ENCODE assay signal across 28 mouse cellular contexts in the genomic region with DNA sequence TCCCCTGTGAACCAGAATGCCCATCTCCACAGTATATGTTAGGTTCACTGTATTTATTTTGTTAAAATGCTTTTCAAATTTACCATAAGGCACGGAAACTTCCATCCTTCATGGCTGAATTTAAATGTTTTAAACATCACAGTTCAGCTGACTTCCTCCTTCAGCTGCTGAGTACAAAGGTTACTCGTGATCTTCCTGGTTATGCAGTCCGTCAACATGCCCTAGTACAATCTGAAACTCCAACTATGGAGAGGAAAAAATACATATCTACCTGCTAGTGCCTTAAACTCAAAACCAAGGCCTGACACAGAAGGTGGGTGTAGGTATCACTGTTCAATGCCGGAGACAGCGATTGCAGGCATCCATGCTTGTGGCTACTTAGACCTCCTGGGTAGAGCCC.
DNase-seq lines count a peak whose midpoint lies in the region; ATAC-seq and TF ChIP-seq lines count a peak whose summit lies in the region.
"Had no signal": no experiment of that assay in that cellular context is flagged by ENCODE, and none has a peak within 500 bp of the region (broad histone marks: within the 10 kb centered on the region; RNA-seq: fewer than 3 reads in every experiment).

No protein-coding gene starts in this region.

- no peaks in the 10 kb centered on the region for H3K4me1 ChIP-seq in hindbrain, embryonic 11.5 days (replicated peaks; ENCODE audit: control insufficient read depth, insufficient read depth, low read length)
- H3K4me1 ChIP-seq: forebrain, embryonic 12.5 days had no signal

- peak; percentile 31 for DNase-seq in heart, adult 11 months
- no peak for DNase-seq in heart, postnatal 4 days
- DNase-seq in left cerebral cortex, adult 2 months (ENCODE audit: extremely low spot score in 1 of 2, low spot score in 2 of 2) = no peak
- DNase-seq in left cerebral cortex, postnatal 4 days = no peak
- peak; percentile 27 for DNase-seq in large intestine, adult 2 months (ENCODE audit: low read depth, low spot score)
- no peak for DNase-seq in hindbrain, embryonic 11.5 days (ENCODE audit: low spot score)
- no peak for DNase-seq in thymus, postnatal 14 days
- DNase-seq: adrenal gland, adult 8-10 months; adrenal gland, postnatal 14 days; adrenal gland, postnatal 36 days; B cell, adult 2 months; cerebellum, adult 11-12 months; cerebellum, adult 2 months; cerebellum, adult 9-10 months; cerebellum, postnatal 10 days; cerebellum, postnatal 25 days; embryo, embryonic 11 days had no signal

- H3K36me3 ChIP-seq in hindbrain, embryonic 11.5 days (ENCODE audit: control insufficient read depth, insufficient read depth, low read length) = no peaks in the 10 kb centered on the region
- H3K36me3 ChIP-seq: embryonic facial prominence, embryonic 13.5 days; embryonic facial prominence, embryonic 15.5 days; forebrain, embryonic 10.5 days; forebrain, embryonic 12.5 days; G1E had no signal

- no peak for TF ChIP-seq CTCF in left cerebral cortex, adult 2 months (IDR thresholded peaks at IDR 0.05)

- peak overlapping the region; percentile 40; the same call in 1 of the 2 replicates for H3K27ac ChIP-seq in left cerebral cortex, adult 2 months
- no peak overlapping the region for H3K27ac ChIP-seq in hindbrain, embryonic 11.5 days (ENCODE audit: low read depth, low read length)
- H3K27ac ChIP-seq: embryonic facial prominence, embryonic 13.5 days; embryonic facial prominence, embryonic 15.5 days; forebrain, embryonic 10.5 days; forebrain, embryonic 12.5 days had no signal

- no peaks in the 10 kb centered on the region for H3K9me3 ChIP-seq in hindbrain, embryonic 11.5 days (ENCODE audit: control insufficient read depth, low read length)
- H3K9me3 ChIP-seq: embryonic facial prominence, embryonic 13.5 days; embryonic facial prominence, embryonic 15.5 days; forebrain, embryonic 10.5 days; forebrain, embryonic 12.5 days; G1E had no signal

- 46% methylated on average over 5 of the region's 5 CpGs for WGBS in large intestine, adult 2 months
- 92% methylated on average over 5 of the region's 5 CpGs for WGBS in hindbrain, embryonic 11.5 days

- H3K27me3 ChIP-seq in hindbrain, embryonic 11.5 days (ENCODE audit: control insufficient read depth, insufficient read depth, low read length) = no peaks in the 10 kb centered on the region
- H3K27me3 ChIP-seq: CH12.LX; embryonic facial prominence, embryonic 13.5 days; embryonic facial prominence, embryonic 15.5 days; forebrain, embryonic 12.5 days; Patski had no signal

- H3K9ac ChIP-seq in hindbrain, embryonic 11.5 days (ENCODE audit: low read depth, low read length) = no peak overlapping the region
- H3K9ac ChIP-seq: embryonic facial prominence, embryonic 13.5 days; embryonic facial prominence, embryonic 15.5 days; forebrain, embryonic 12.5 days had no signal

- H3K4me2 ChIP-seq in hindbrain, embryonic 11.5 days (replicated peaks; ENCODE audit: low read depth, low read length) = no peak overlapping the region
- H3K4me2 ChIP-seq: embryonic facial prominence, embryonic 13.5 days; embryonic facial prominence, embryonic 15.5 days; forebrain, embryonic 12.5 days had no signal

- no peak for ATAC-seq in hindbrain, embryonic 11.5 days (ENCODE audit: low FRiP score)
- ATAC-seq: activated CD4-positive, CD25-positive, alpha-beta regulatory T cell, adult 4 months; CD4-positive, CD25-positive, alpha-beta regulatory T cell, adult 4 months; forebrain, embryonic 14.5 days; Patski had no signal

- H3K4me3 ChIP-seq in left cerebral cortex, adult 2 months = no peak overlapping the region
- no peak overlapping the region for H3K4me3 ChIP-seq in hindbrain, embryonic 11.5 days (ENCODE audit: low read depth, low read length)
- H3K4me3 ChIP-seq: embryonic facial prominence, embryonic 13.5 days; embryonic facial prominence, embryonic 15.5 days; erythroblast, embryonic 14.5 days; forebrain, embryonic 10.5 days; forebrain, embryonic 12.5 days had no signal

- intact Hi-C loops in left cerebral cortex, adult 2 months (cut with DNase I) = no loop called here
- intact Hi-C loops in left cerebral cortex, postnatal 4 days (cut with DNase I) = no loop called here

Comparison
In these comparisons a context has a peak if more than half of its experiments do, and no peak if none do; other contexts are left out.
1. DNase-seq: peak in heart, adult 11 months (single experiment) and large intestine, adult 2 months (single experiment); none in heart, postnatal 4 days (single experiment), left cerebral cortex, adult 2 months (0 of 2), left cerebral cortex, postnatal 4 days (single experiment), hindbrain, embryonic 11.5 days (single experiment) and thymus, postnatal 14 days (single experiment).